Mouse (Mus musculus): ENCODE results near the gene Pde4d.

DNA sequence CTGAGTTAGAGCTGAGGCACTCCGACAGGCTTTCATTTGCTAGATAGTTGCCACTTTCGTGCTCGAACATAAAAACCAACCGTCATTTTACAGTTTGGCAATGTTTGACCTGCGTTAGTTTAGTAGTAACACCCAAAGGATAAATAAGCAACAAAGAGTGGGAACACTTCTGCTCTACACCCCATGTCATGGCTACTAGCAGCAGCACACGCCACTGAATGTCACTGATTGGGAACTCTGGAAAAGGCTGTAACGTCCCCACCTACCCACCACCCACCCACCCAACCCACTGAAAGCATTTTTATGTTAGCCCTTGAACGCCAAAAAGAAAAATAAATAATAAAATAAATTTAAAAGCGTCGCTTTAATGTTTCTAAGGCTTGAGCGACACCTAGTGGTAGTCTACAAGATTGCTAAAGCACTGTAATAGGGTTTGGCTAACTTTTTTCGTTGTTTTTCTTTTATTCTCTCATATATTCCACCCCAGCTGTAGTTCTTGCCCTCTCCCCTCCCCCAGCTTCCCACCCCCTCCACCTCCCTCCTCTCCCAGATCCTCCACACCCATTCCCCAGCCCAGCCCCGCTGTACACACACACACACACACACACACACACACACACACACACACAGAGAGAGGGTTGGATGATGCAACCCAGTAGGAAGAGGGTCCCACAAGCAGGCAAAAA lies 763.2 kb downstream of the Pde4d start:
- no peak for TF ChIP-seq TCF12 (IDR thresholded peaks at IDR 0.05; ENCODE audit: low read depth, low read length)
- TF ChIP-seq MEF2A (IDR thresholded peaks at IDR 0.05; ENCODE audit: extremely low read depth, insufficient replicate concordance, low read depth, low read length, poor library complexity, severe bottlenecking) = no peak
- no peak for TF ChIP-seq USF2 (IDR thresholded peaks at IDR 0.05; ENCODE audit: borderline replicate concordance in 1 of 2, insufficient read depth in 1 of 2, low read depth in 1 of 2, low read length in 2 of 2)
- TF ChIP-seq E2F4 (IDR thresholded peaks at IDR 0.05; ENCODE audit: borderline replicate concordance, low read depth, low read length) = no peak
- TF ChIP-seq GABPA (IDR thresholded peaks at IDR 0.05; ENCODE audit: low read depth, low read length) = no peak
- peak; percentile 3 to 69 (median 52); a peak in 4 of 6 replicates for TF ChIP-seq CTCF (IDR thresholded peaks at IDR 0.05 in 2 of 3, conservative IDR thresholded peaks at IDR 0.05 in 1 of 3; ENCODE audit: control insufficient read depth in 1 of 3, insufficient read depth in 1 of 3, low read depth in 2 of 3, low read length in 3 of 3, poor library complexity in 1 of 3, severe bottlenecking in 1 of 3)
- TF ChIP-seq USF1 (IDR thresholded peaks at IDR 0.05; ENCODE audit: low read depth, low read length) = no peak
- TF ChIP-seq POLR2A (IDR thresholded peaks at IDR 0.05; ENCODE audit: control insufficient read depth in 1 of 2, insufficient read depth in 1 of 2, low read depth in 1 of 2, low read length in 2 of 2, poor library complexity in 1 of 2) = no peak
- TF ChIP-seq GATA1 (IDR thresholded peaks at IDR 0.05; ENCODE audit: low read depth, low read length) = no peak

All from MEL (cell line).